Mouse (Mus musculus): ENCODE data around the gene Zc3h12c.

DNA sequence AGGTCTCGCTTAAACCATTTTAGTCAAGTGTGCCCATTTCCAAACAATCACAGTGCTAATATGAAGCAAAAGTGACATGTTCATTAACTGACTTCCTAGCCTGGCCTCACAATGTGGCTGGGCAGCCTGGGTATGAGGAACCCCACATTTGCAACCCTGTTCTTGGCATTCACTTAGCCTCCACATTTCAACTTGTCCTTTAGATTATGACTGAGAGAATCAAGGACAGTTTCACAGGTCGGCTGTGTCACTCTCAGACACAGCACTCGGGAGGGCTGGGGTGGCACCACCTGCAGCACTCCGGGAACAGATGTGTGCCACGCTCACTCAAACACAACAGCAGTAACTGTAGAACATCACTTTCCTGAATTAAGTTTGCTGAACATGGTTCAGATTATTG, 55.3 kb downstream of the Zc3h12c start:
- TF ChIP-seq CTCF (IDR thresholded peaks at IDR 0.05; ENCODE audit: low read depth) (no peak), EP300 (optimal IDR thresholded peaks at IDR 0.05) (no peak)
